Mouse (Mus musculus): ENCODE measurements around the gene Tns1. TPM values are rescaled to one million over a fixed set of nuclear protein-coding genes. Genes with fewer than 3 reads are reported as not detected.

The Tns1 gene
- polyA plus RNA-seq, 1 experiment from 2014 or later, result 9.3 TPM

DNA sequence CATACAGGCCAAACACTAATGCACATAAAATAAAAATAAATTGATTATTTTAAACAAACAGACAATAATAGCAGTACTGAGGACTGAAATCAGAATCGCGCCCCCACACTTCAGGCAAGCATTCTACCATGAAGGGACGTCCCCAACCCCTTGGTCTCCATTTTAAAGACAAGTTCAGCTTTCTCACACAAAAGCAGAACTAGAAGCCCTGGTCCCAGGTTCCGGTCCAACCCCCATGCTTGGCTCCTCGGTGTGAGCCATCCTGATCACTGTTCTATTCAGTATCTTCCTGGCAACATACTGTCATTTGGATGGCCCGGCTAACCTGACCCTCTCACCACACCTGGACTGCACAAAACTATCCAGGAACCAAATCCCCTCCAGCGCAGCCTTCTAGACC, 38.7 kb downstream of the Tns1 start:
- H3K9me3 ChIP-seq (ENCODE audit: control insufficient read depth, low read length), result no peaks in the 10 kb centered on the region
- 75% methylated on average over 7 of the region's 7 CpGs for WGBS
- no peak for DNase-seq (ENCODE audit: low spot score, missing footprints)

DNA sequence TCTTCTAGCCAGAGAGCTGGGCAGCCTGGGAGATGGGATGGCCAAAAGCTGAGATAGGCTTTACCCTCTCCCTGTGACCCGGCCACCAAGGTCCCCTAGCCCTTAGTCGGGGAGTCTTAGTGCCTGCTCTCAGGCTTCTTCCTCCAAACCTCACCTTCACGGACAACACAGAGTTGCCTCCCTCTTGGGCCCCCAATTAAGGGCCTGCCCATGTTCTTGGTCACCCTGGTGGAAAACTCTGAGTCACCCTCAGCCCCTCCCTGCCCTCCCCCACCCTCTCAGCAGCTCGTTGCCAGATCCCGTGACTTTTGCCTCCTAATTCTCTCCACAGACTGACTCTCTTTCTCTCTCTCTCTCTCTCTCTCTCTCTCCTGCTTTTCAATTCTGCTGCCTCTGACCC, 39.5 kb downstream of the Tns1 start:
- Histone ChIP-seq H3K4me1 (ENCODE audit: control insufficient read depth, insufficient read depth, low read length) (peaks cover 3% of the 10 kb centered on the region; the same call in 1 of the 2 replicates), H3K27me3 (ENCODE audit: control insufficient read depth, insufficient read depth, low read length) (no peaks in the 10 kb centered on the region), H3K9ac (ENCODE audit: low read length) (no peak overlapping the region), H3K9me3 (ENCODE audit: control insufficient read depth, low read length) (no peaks in the 10 kb centered on the region), H3K27ac (ENCODE audit: low read depth, low read length) (no peak overlapping the region), H3K36me3 (ENCODE audit: control insufficient read depth, insufficient read depth, low read length) (no peaks in the 10 kb centered on the region), H3K4me2 (no peak overlapping the region), H3K4me3 (ENCODE audit: low read depth, low read length) (no peak overlapping the region)
- ATAC-seq (ENCODE audit: low FRiP score), result no peak
- 62% methylated on average over 5 of the region's 5 CpGs for WGBS
- DNase-seq (ENCODE audit: low spot score, missing footprints), result no peak

More for the DNA sequence above, 38.7 kb downstream of the Tns1 start:
- Histone ChIP-seq H3K27me3 (ENCODE audit: control insufficient read depth, insufficient read depth, low read length) (no peaks in the 10 kb centered on the region), H3K4me2 (no peak overlapping the region), H3K36me3 (ENCODE audit: control insufficient read depth, insufficient read depth, low read length) (no peaks in the 10 kb centered on the region), H3K4me1 (ENCODE audit: control insufficient read depth, insufficient read depth, low read length) (peaks cover 3% of the 10 kb centered on the region; the same call in 1 of the 2 replicates), H3K27ac (ENCODE audit: low read depth, low read length) (no peak overlapping the region), H3K4me3 (ENCODE audit: low read depth, low read length) (no peak overlapping the region), H3K9ac (ENCODE audit: low read length) (no peak overlapping the region)
- ATAC-seq (ENCODE audit: low FRiP score), result no peak

DNA sequence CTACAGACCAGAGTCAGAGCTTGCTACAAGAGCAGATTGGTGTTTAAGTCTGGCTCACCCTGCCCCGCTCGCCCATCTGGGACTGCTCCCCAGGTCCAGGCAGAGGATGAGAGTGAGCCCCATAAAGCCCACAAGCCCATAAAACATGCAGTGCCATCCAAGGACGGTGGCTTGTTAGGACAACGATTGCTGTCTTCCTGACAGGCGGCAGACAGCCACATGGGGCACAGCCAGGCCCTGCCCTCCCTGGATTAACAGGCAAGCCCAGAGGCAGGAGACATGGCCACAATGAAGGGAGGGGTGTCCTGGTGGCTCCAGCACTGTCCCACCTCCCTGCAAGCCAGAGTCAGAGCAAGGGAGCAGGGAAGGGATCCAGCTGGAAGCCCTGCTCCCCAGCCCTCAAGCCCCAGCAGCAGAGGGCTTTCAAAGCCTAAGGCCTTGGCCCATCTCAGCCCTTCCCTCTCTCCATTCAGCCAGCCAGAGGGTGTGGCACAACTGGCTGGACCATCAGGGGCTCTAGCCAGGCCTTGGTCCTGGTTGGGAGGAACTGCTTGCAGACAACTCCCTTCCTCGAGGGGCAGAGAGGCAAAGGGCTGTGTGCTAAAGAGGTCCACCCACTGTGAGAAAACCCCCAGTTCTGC, 40.1 kb downstream of the Tns1 start:
- H3K36me3 ChIP-seq (ENCODE audit: control insufficient read depth, insufficient read depth, low read length), result no peaks in the 10 kb centered on the region
- no peak overlapping the region for H3K9ac ChIP-seq (ENCODE audit: low read length)
- no peak for DNase-seq (ENCODE audit: low spot score, missing footprints)
- no peak overlapping the region for H3K27ac ChIP-seq (ENCODE audit: low read depth, low read length)
- no peak overlapping the region for H3K4me2 ChIP-seq
- no peak for ATAC-seq (ENCODE audit: low FRiP score)
- no peaks in the 10 kb centered on the region for H3K9me3 ChIP-seq (ENCODE audit: control insufficient read depth, low read length)
- 61% methylated on average over 6 of the region's 6 CpGs for WGBS
- H3K27me3 ChIP-seq (ENCODE audit: control insufficient read depth, insufficient read depth, low read length), result no peaks in the 10 kb centered on the region
- H3K4me3 ChIP-seq (ENCODE audit: low read depth, low read length), result no peak overlapping the region
- H3K4me1 ChIP-seq (ENCODE audit: control insufficient read depth, insufficient read depth, low read length), result peaks cover 3% of the 10 kb centered on the region; the same call in 1 of the 2 replicates

DNA sequence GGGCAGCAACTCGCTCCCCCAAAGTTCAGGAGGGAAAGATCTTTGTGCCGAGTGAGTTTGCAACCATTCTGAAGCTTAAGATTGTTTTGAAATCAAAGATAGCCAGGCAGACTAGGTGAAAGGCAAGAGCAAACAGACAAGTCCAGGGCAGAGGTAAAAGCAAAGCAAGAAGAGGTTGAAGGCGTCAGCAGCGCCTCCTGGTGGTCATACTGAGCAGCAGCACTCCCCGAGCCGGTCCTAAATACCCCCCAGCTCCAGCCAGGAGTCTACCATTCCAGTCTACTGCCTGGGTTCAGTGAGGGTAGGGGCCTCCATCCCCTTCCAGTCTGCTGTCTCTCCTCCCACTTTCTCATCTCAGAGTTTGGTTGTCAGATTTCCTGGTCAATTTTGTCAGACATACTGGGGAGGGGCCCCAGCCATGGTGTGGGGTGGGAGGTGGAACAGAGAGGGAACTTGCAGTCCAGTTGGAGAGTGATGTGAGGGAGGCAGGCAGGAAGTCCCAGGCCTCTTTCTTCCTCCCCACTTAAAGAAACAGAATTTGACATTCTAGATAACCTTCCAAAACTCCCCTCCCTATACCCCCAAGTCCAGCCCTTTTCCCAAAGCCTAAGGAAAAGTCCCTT, 41.3 kb downstream of the Tns1 start:
- WGBS, result 17% methylated on average over 6 of the region's 6 CpGs
- Histone ChIP-seq H3K9me3 (ENCODE audit: control insufficient read depth, low read length) (no peaks in the 10 kb centered on the region), H3K4me2 (no peak overlapping the region), H3K36me3 (ENCODE audit: control insufficient read depth, insufficient read depth, low read length) (no peaks in the 10 kb centered on the region), H3K9ac (ENCODE audit: low read length) (no peak overlapping the region), H3K27me3 (ENCODE audit: control insufficient read depth, insufficient read depth, low read length) (no peaks in the 10 kb centered on the region), H3K4me1 (ENCODE audit: control insufficient read depth, insufficient read depth, low read length) (peaks cover 3% of the 10 kb centered on the region; the same call in 1 of the 2 replicates), H3K27ac (ENCODE audit: low read depth, low read length) (no peak overlapping the region), H3K4me3 (ENCODE audit: low read depth, low read length) (no peak overlapping the region)
- DNase-seq (ENCODE audit: low spot score, missing footprints), result no peak
- ATAC-seq (ENCODE audit: low FRiP score), result peak; percentile 52; the same call in 1 of the 2 replicates

DNA sequence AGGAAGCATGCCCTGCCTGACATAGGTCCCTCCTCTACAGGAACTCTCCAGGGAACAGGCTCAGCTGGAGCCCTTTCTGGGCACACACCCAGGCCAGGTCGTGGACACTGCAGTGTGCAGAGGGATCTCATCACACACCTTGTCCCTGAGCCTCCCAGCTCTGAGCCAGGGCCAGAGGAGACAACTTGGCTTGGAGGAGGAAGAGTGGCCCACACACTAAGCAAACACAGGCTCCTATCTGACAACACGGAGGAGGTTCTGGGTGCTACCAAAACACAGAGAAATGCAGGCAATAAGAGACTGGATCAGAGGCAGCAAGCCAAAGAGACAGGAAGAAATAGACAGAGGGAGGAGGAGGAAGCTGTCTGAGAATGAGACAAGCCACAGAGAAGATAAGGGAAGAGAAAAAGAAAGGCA, 42.7 kb downstream of the Tns1 start:
- DNase-seq (ENCODE audit: low spot score, missing footprints), result no peak
- no peaks in the 10 kb centered on the region for H3K36me3 ChIP-seq (ENCODE audit: control insufficient read depth, insufficient read depth, low read length)
- peaks cover 3% of the 10 kb centered on the region; the same call in 1 of the 2 replicates for H3K4me1 ChIP-seq (ENCODE audit: control insufficient read depth, insufficient read depth, low read length)
- no peaks in the 10 kb centered on the region for H3K9me3 ChIP-seq (ENCODE audit: control insufficient read depth, low read length)
- no peaks in the 10 kb centered on the region for H3K27me3 ChIP-seq (ENCODE audit: control insufficient read depth, insufficient read depth, low read length)
- H3K4me2 ChIP-seq, result no peak overlapping the region
- H3K9ac ChIP-seq (ENCODE audit: low read length), result no peak overlapping the region
- 61% methylated on average over 2 of the region's 2 CpGs for WGBS
- no peak overlapping the region for H3K27ac ChIP-seq (ENCODE audit: low read depth, low read length)
- H3K4me3 ChIP-seq (ENCODE audit: low read depth, low read length), result no peak overlapping the region
- ATAC-seq (ENCODE audit: low FRiP score), result no peak

DNA sequence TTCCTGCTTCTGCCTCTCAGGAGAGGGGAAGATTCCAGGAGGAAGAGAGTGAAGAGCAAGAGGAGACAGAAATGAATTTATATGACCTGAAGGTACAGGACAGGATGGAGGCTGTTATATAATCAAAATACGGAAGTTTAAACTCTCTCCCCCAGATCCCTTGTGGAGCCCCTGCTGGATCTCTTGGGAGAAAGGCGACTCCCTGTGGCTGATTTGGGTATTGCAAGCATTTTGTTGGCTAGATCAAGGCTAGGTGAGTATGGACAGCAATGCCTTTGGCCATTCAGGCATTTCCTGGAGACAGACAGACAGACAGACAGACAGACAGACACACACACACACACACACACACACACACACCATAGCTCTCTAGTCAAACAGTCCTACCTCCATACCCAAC, 46.9 kb downstream of the Tns1 start:
- Histone ChIP-seq H3K9me3 (ENCODE audit: control insufficient read depth, low read length) (no peaks in the 10 kb centered on the region), H3K36me3 (ENCODE audit: control insufficient read depth, insufficient read depth, low read length) (no peaks in the 10 kb centered on the region), H3K27ac (ENCODE audit: low read depth, low read length) (no peak overlapping the region), H3K27me3 (ENCODE audit: control insufficient read depth, insufficient read depth, low read length) (no peaks in the 10 kb centered on the region), H3K4me1 (ENCODE audit: control insufficient read depth, insufficient read depth, low read length) (no peaks in the 10 kb centered on the region), H3K4me2 (no peak overlapping the region), H3K4me3 (ENCODE audit: low read depth, low read length) (no peak overlapping the region), H3K9ac (ENCODE audit: low read length) (no peak overlapping the region)
- 18% methylated on average over 2 of the region's 2 CpGs for WGBS
- ATAC-seq (ENCODE audit: low FRiP score) (no peak), DNase-seq (ENCODE audit: low spot score, missing footprints) (peak; percentile 98)

DNA sequence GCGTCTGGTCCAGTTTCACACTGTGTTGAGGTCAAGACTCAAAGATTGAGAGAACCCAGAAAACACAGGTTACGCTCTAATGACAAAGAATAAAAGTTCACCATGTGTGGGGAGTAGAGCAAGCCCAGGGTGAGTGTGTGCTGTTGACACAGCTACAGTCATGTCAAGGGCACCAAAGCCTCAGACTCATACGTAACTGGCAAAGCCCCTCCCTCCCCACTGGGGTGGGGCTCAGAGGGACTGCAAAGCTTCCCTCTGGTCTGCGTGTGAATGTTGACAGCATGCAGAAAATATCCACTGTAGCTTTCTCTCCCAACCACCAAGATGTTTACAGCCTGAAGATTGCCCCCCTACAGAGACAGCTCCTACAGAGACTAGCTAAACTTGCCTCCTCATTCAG, 48.0 kb downstream of the Tns1 start:
- Histone ChIP-seq H3K36me3 (ENCODE audit: control insufficient read depth, insufficient read depth, low read length) (no peaks in the 10 kb centered on the region), H3K4me2 (no peak overlapping the region), H3K4me1 (ENCODE audit: control insufficient read depth, insufficient read depth, low read length) (no peaks in the 10 kb centered on the region), H3K27me3 (ENCODE audit: control insufficient read depth, insufficient read depth, low read length) (no peaks in the 10 kb centered on the region), H3K4me3 (ENCODE audit: low read depth, low read length) (no peak overlapping the region), H3K27ac (ENCODE audit: low read depth, low read length) (no peak overlapping the region), H3K9me3 (ENCODE audit: control insufficient read depth, low read length) (no peaks in the 10 kb centered on the region), H3K9ac (ENCODE audit: low read length) (no peak overlapping the region)
- no peak for ATAC-seq (ENCODE audit: low FRiP score)
- no peak for DNase-seq (ENCODE audit: low spot score, missing footprints)
- WGBS, result 89% methylated on average over 4 of the region's 4 CpGs

DNA sequence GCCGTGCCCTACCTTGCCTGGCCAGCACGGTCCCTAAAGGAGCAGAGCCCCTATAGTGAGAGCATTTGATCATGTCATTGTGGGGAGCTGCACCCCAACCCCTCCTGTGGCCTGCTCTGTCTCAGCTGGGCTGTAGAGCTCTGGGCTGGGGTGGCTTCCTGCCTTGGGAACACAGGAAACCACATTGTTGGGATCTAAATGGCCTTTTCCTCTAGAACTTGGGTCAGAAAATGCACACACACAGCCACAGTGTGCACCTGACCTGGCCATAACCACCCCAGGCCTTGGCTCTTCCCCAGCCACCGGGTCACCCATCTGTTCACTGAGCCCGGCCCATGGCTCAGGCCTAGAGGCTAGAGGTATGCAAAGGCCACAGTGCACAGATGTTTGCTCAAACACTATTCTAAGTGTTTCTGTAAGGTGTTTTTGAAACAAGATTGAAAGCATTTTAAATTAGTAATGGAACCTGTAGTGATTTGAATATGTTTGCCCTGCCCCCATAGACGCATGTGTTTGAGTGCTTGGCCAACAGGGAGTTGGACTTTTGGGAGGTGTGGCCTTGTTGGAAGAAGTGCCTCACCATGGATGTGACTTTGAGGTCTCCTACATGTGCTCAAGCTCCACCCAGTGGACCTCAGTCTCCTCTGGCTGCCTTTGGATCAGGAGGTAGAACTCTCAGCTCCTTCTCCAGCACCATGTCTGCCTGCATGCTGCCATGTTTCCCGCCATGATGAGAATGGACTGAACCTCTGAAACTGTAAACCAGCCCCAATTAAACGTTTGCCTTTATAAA, 49.4 kb downstream of the Tns1 start:
- no peaks in the 10 kb centered on the region for H3K27me3 ChIP-seq (ENCODE audit: control insufficient read depth, insufficient read depth, low read length)
- DNase-seq (ENCODE audit: low spot score, missing footprints), result no peak
- H3K9me3 ChIP-seq (ENCODE audit: control insufficient read depth, low read length), result no peaks in the 10 kb centered on the region
- H3K36me3 ChIP-seq (ENCODE audit: control insufficient read depth, insufficient read depth, low read length), result no peaks in the 10 kb centered on the region
- ATAC-seq (ENCODE audit: low FRiP score), result no peak
- no peaks in the 10 kb centered on the region for H3K4me1 ChIP-seq (ENCODE audit: control insufficient read depth, insufficient read depth, low read length)
- no peak overlapping the region for H3K9ac ChIP-seq (ENCODE audit: low read length)
- H3K4me3 ChIP-seq (ENCODE audit: low read depth, low read length), result no peak overlapping the region
- no peak overlapping the region for H3K4me2 ChIP-seq
- 87% methylated on average over 7 of the region's 7 CpGs for WGBS
- no peak overlapping the region for H3K27ac ChIP-seq (ENCODE audit: low read depth, low read length)

DNA sequence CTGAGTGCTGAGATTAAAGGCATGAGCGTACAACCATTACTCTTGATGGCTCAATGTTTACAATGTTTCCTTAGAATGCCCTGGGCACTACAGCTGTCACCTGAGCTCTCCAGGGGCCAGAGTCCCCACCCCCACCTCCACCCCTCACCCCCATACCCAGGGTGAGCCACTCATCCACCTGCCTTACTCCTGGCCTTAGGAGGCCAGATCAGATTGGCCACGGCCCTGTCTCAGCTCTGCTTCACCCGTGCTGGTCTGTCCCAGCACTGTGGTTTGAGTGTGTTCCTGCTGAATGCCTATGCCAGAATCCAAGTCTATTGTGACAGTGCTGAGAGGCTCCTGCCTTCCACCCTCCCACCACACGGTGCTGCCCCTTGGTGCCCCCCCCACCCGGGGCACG, 50.5 kb downstream of the Tns1 start:
- Histone ChIP-seq H3K9me3 (ENCODE audit: control insufficient read depth, low read length) (no peaks in the 10 kb centered on the region), H3K4me1 (ENCODE audit: control insufficient read depth, insufficient read depth, low read length) (peaks cover 2% of the 10 kb centered on the region; the same call in 1 of the 2 replicates), H3K27me3 (ENCODE audit: control insufficient read depth, insufficient read depth, low read length) (no peaks in the 10 kb centered on the region; the same call in 1 of the 2 replicates), H3K4me3 (ENCODE audit: low read depth, low read length) (no peak overlapping the region), H3K4me2 (no peak overlapping the region), H3K27ac (ENCODE audit: low read depth, low read length) (no peak overlapping the region), H3K9ac (ENCODE audit: low read length) (no peak overlapping the region), H3K36me3 (ENCODE audit: control insufficient read depth, insufficient read depth, low read length) (no peaks in the 10 kb centered on the region)
- WGBS, result 91% methylated on average over 6 of the region's 6 CpGs
- DNase-seq (ENCODE audit: low spot score, missing footprints) (no peak), ATAC-seq (ENCODE audit: low FRiP score) (no peak)

Measured in midbrain, embryonic 11.5 days (tissue).